Mouse (Mus musculus) E14TG2a.4 (cell line): Measurements from ENCODE around the gene Cdh16.

Experiments
- CTCF ChIP-seq: conservative IDR thresholded peaks from 2 replicates; pipeline ENCODE4 v1.5.1; 2014; ENCODE audit warnings: low read length
- NANOG ChIP-seq: IDR thresholded peaks from 2 replicates; pipeline ENCODE4 v1.6.1; 2014; ENCODE audit warnings: borderline replicate concordance, low read length, mixed read lengths
- POU5F1 ChIP-seq: IDR thresholded peaks from 2 replicates; pipeline ENCODE4 v1.6.1; 2014; ENCODE audit warnings: low read length, borderline replicate concordance

DNA sequence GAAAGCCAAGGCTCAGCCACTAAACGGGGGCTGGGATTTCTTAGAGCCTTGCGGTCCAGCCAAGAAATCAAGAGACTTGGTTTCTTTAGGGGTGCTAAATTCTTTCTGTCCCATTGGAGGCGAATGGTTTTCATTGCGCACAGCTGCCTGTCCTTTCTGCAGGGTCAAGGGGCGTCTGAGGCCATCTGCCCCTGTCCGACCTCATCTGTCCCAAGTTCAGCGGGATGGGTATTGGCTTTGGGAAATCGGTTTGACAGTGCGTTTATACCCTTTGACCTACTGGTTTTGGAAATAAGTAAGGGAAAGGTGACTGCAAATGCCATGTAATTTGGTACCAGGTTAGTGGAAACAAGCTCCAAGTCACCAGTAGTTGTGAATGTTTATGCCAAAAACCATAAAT is 32.3 kb downstream of the Cdh16 start:
- TF ChIP-seq CTCF (no peak), POU5F1 (no peak), NANOG (no peak)
